Mouse (Mus musculus) megakaryocyte-erythroid progenitor cell, adult 5-6 weeks (primary cell): ENCODE measurements around the gene Disc1. TPM values are rescaled to one million over a fixed set of nuclear protein-coding genes. Genes with fewer than 3 reads are reported as not detected.

Experiments
- ATAC-seq: replicated peaks from 2 replicates; pipeline ENCODE4 v1.8.0; 2016; ENCODE audit warnings: mild to moderate bottlenecking, inconsistent platforms; ENCODE audit not compliant: severe bottlenecking, poor library complexity, low FRiP score, low TSS enrichment
- total RNA-seq, 2 experiments: library from RNA; stranded (forward) in 1 of 2; stranded (reverse) in 1 of 2; fragments of 200-1000, 215-1000 nt in 1 of 2; fragments of >200 nt in 1 of 2; fragmentation: Nextera tagmentation in 1 of 2; gene quantifications; 2 replicates each; pipeline ENCODE4 v1.2.3; 2014 to 2017

The Disc1 gene
- total RNA-seq, 2 experiments from 2014 or later, result not detected

DNA sequence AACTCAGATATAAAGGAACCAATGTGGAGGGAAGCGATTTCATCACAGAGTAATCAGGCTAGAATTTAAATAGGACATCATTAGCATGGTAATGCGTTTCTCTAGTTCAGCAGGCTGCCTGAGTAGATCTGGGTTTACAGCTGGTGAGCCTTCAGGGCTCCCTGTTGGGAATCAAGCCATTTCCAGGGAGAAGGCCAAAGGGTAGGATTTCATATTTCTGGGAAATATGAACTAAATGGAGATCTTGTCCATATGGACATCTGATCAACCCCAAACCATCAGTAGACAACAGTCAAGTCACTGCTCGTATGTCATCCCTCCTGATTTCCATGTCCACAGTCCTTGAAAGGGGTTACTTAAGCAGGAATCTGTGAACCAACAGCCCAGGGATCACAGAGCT is 115.6 kb downstream of the Disc1 start:
- ATAC-seq, result no peak

DNA sequence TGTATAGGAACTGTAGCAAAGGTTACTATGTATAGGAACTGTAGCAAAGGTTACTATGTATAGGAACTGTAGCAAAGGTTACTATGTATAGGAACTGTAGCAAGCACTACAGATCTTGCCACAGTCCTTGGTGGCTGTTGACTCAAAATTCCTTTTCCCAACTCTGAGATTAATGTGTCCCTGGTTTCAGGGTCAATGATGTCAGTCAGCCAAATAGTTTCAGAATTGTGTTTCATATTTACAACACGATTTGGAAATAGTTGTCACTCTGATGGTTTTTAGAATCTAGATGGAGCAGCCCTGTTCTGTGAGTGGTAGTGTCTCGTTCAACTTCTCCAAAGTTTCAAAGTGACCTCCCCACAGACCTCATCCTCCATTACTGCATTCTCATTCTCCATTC is 117.5 kb downstream of the Disc1 start:
- ATAC-seq, result no peak

- ATAC-seq, result no peak
Observed at GRCm38 (mm10) chr8:125174237-125174636, 120.2 kb downstream of the Disc1 start.

- no peak for ATAC-seq
Observed at GRCm38 (mm10) chr8:125174851-125175250, 120.9 kb downstream of the Disc1 start.

GRCm38 (mm10) chr8:125175661-125176060 is 121.7 kb downstream of the Disc1 start:
- no peak for ATAC-seq

DNA sequence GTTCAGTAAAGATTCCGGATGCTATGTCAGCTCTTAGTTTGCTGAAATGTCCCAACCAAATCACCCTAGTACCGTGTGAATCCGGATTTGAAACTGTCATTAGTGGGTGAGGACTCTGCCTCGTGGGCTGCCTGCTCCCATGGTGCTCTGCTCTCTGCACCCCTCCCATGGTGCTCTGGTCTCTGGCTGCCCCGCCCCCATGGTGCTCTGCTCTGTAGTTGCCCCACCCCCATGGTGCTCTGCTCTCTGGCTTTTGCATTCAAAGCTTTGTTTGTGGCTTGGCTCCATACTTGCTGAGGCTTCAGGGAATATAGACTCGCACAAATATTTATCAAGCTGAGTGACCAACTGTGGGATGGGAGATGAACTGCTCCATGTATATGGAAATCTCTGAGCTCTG is 123.1 kb downstream of the Disc1 start:
- ATAC-seq, result no peak

DNA sequence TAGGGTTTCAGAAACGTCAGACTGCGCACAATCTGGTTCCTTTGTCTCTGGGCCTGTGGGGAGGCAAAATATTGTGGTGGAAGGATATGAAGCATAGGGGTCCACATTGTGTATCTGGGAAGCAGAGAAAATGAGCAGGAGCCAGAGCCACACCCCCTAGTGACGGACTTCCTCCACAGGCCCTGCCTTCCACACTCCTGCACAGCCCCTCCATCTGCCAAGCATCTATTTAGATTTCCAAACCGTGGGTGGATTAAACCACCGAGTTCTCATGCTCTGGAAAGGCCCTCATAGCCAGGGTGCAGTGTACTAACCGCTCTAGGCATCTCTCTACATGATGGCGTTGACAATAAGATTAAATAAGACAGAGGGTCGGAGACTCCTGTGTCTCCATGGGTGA is 124.0 kb downstream of the Disc1 start:
- no peak for ATAC-seq

- peak; percentile 70 for ATAC-seq
Observed at GRCm38 (mm10) chr8:125183548-125184451, 129.8 kb downstream of the Disc1 start.

DNA sequence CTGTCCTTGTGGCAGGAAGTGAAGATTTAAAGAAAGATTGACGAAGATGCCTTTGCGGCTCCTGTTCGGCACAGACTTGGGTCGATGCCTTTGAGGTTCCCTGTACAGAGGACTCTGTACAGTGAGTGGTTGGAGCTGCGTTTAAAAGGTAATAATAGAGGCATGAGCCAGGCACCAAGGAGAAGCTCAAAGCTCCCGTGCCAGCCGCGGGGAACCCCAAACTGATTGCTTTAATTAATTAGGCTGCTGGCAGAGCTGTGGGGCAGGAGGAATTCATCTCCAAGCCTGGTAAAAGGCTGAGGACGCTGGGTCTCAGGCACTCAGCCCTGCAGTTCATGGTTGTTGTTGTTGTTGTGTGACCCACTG is 130.4 kb downstream of the Disc1 start:
- ATAC-seq, result no peak

DNA sequence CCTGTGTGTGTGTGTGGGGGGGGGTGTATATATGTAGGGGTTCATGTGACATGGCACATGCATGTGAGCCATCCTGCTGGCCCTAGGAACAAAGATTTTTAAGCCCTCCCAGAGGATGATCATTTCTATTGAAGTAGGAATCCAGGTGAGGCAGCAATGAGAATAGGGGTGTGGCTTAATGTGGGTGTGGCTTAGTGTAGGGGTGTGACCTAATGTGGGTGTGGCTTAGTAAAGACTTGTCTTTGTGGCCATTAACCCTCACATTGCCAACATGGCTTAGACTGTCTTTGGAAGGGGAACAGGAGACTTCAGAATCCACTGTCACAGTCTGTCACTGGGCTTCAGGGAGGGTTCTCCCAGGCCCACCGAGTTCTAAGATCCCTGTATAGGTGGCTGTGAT is 130.9 kb downstream of the Disc1 start:
- ATAC-seq, result no peak; the same call in 1 of the 2 replicates

DNA sequence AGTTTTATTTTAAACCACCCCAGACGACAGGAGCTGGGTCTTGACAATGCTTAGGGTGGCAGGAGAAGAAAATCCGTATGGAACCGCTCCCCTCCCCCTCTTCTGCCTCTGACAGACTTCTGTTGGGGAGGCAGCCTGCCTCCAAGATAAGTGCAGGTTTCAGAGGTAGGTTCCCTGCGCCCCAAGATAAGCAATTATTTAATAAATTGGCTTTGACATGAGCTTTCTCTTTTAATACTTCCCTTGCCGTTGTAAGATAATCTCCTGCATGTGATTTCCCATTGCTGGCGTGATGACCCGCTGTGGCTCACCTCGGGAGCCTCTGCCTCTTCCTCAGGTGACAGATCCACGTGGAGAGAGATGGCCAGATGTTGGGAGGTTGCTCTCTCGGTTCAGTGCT is 133.0 kb downstream of the Disc1 start:
- ATAC-seq, result peak; percentile 65

GRCm38 (mm10) chr8:125193701-125194100 is 139.7 kb downstream of the Disc1 start:
- no peak for ATAC-seq

- no peak for ATAC-seq
Observed at GRCm38 (mm10) chr8:125195121-125195520, 141.1 kb downstream of the Disc1 start.

GRCm38 (mm10) chr8:125196573-125197094 is 142.6 kb downstream of the Disc1 start:
- no peak for ATAC-seq

GRCm38 (mm10) chr8:125197341-125198002 is 143.5 kb downstream of the Disc1 start:
- ATAC-seq, result no peak

- no peak for ATAC-seq
Observed at GRCm38 (mm10) chr8:125198420-125199196, 144.6 kb downstream of the Disc1 start.

- no peak for ATAC-seq
Observed at GRCm38 (mm10) chr8:125199197-125199939, 145.4 kb downstream of the Disc1 start.

DNA sequence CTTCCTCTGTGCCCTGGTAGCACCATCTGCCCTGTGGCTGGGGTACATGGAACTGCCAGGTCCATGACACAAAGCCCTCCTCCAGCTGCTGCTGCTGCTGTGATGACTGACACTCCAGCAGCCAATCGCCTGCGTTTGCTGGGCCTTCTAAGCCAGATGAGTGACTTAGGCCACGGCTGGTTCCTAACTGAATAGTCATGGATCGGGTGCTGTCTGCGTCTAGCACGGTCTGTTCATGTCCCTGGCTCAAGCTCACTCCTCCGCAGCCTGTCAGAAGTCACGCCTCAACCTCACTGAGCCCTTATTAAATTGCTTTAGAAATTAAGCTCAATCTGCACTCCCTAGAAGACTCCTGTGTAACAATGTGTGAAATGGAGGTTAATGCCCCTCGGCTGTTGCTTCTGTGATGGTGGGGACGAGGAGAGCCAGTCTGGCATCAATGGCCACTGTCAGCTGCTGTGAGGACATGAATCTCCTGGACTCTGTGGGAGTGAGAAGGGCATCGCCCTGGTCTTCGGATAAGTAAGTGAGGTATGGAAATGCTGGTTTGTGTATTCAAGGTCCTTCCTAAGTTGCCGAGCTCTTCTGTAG is 146.4 kb downstream of the Disc1 start:
- ATAC-seq, result no peak

DNA sequence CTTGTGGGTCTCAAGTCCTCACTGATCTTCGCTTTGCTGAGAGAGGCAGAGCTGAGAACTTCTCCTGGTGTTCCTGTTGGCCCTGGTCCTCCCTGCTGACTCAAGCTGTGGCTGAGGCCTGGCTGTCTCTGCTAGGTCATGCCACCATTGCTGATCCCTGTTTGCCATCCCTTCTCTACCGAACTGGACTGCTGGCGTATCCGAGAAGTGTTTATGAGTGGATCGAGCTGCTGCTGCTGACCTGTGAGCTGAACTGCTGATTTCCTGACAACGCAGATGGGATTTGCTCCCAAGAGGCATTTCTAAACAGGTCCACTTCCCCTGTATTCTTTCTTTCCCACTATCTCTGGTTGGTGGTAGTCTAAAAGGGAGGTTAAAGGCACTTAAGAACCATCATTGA is 147.7 kb downstream of the Disc1 start:
- no peak for ATAC-seq
